Mouse (Mus musculus): ENCODE results near the gene Spsb2. TPM values are rescaled to one million over a fixed set of nuclear protein-coding genes. Genes with fewer than 3 reads are reported as not detected.
A peak's percentile ranks its signal among the peaks of the same experiment; 100 is the strongest.
"Not testable (repeated sequence)": the region's sequence is repeated elsewhere in the genome, so short reads cannot be mapped to it uniquely, and the experiment has no call there.

The Spsb2 gene
- total RNA-seq, 4 experiments from 2014 or later = 27.0 to 37.4 (median 33.6) TPM

GRCm38 (mm10) chr6:124803061-124803460 is 5.4 kb upstream of the Spsb2 start:
- no peak for DNase-seq

GRCm38 (mm10) chr6:124803691-124804090 is 4.8 kb upstream of the Spsb2 start:
- not testable (repeated sequence) for DNase-seq

- no peak for DNase-seq
Measured at GRCm38 (mm10) chr6:124804341-124804740, 4.1 kb upstream of the Spsb2 start.

GRCm38 (mm10) chr6:124805341-124806321 is 2.8 kb upstream of the Spsb2 start:
- DNase-seq = peak; percentile 96

GRCm38 (mm10) chr6:124806446-124807140 is 1.9 kb upstream of the Spsb2 start:
- DNase-seq = no peak

GRCm38 (mm10) chr6:124807366-124807765 is 1.1 kb upstream of the Spsb2 start:
- DNase-seq = no peak

- DNase-seq = no peak
Measured at GRCm38 (mm10) chr6:124807986-124808357, 489 bp upstream of the Spsb2 start.

GRCm38 (mm10) chr6:124809052-124809774 is 752 bp downstream of the Spsb2 start:
- DNase-seq = peak; percentile 78

- DNase-seq = no peak
Measured at GRCm38 (mm10) chr6:124809775-124810538, 1.5 kb downstream of the Spsb2 start.

GRCm38 (mm10) chr6:124810566-124811402 is 2.3 kb downstream of the Spsb2 start:
- not testable (repeated sequence) for DNase-seq

- no peak for DNase-seq
Measured at GRCm38 (mm10) chr6:124811403-124811665, 2.9 kb downstream of the Spsb2 start.

- no peak for DNase-seq
Measured at GRCm38 (mm10) chr6:124811701-124812560, 3.5 kb downstream of the Spsb2 start.

GRCm38 (mm10) chr6:124812848-124813247 is 4.4 kb downstream of the Spsb2 start:
- no peak for DNase-seq

- DNase-seq = peak; percentile 58
Measured at GRCm38 (mm10) chr6:124813496-124813895, 5.0 kb downstream of the Spsb2 start.

GRCm38 (mm10) chr6:124813933-124814332 is 5.5 kb downstream of the Spsb2 start, which contains the start of gene Tpi1:
Gene Tpi1 (minus strand): TSS chr6:124814296.
- peak; percentile 90 for DNase-seq

- DNase-seq = no peak
Measured at GRCm38 (mm10) chr6:124814448-124814847, 6.0 kb downstream of the Spsb2 start.

- DNase-seq = no peak
Measured at GRCm38 (mm10) chr6:124814858-124815774, 6.7 kb downstream of the Spsb2 start.

GRCm38 (mm10) chr6:124816611-124817010 is 8.2 kb downstream of the Spsb2 start:
- DNase-seq = no peak

- DNase-seq = no peak
Measured at GRCm38 (mm10) chr6:124817125-124817524, 8.7 kb downstream of the Spsb2 start.

Data from adrenal gland, adult 8-10 months (tissue).